In the genomic region with DNA sequence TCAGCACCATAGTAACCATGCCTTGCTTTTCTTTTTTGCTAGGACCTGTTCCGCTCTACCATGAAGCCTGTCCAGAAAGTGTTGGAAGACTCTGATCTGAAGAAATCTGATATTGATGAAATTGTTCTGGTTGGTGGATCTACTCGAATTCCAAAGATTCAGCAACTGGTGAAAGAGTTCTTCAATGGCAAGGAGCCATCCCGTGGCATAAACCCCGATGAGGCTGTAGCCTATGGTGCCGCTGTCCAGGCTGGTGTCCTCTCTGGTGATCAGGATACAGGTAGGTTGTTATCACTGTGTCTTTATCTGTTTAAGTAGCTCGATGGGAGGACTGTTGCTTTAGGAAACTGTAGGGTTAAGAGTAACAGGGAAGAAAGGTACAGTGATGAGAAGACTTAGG, we compare ENCODE assay signal across 10 mouse cellular contexts. TPM values are rescaled to one million over a fixed set of nuclear protein-coding genes. Genes with fewer than 3 reads are reported as not detected.
DNase-seq lines count a peak whose midpoint lies in the region; ATAC-seq and TF ChIP-seq lines count a peak whose summit lies in the region.
"Had no signal": no experiment of that assay in that cellular context is flagged by ENCODE, and none has a peak within 500 bp of the region (broad histone marks: within the 10 kb centered on the region; RNA-seq: fewer than 3 reads in every experiment).

No protein-coding gene starts in this region.

- 86% methylated on average over 6 of the region's 6 CpGs for WGBS in kidney, embryonic 15.5 days
- 86% methylated on average over 6 of the region's 6 CpGs for WGBS in embryonic facial prominence, embryonic 13.5 days
- 79% methylated on average over 6 of the region's 6 CpGs for WGBS in intestine, embryonic 16.5 days
- WGBS in midbrain, postnatal 0 days: 89% methylated on average over 6 of the region's 6 CpGs

- H3K4me2 ChIP-seq in kidney, embryonic 15.5 days: peak overlapping the region; percentile 73
- peak overlapping the region; percentile 71 for H3K4me2 ChIP-seq in embryonic facial prominence, embryonic 13.5 days
- H3K4me2 ChIP-seq in intestine, embryonic 16.5 days (ENCODE audit: low read depth, low read length): peak overlapping the region; percentile 63
- 0 out of 2 replicates have a peak overlapping the region, but pooled peaks have one; percentile 62 for H3K4me2 ChIP-seq in midbrain, postnatal 0 days (ENCODE audit: low read depth, low read length, poor library complexity, severe bottlenecking)

- no peak for TF ChIP-seq CTCF in midbrain, postnatal 0 days (IDR thresholded peaks at IDR 0.05)

- no peaks in the 10 kb centered on the region for H3K9me3 ChIP-seq in kidney, embryonic 15.5 days (replicated peaks)
- no peaks in the 10 kb centered on the region for H3K9me3 ChIP-seq in embryonic facial prominence, embryonic 13.5 days
- H3K9me3 ChIP-seq in intestine, embryonic 16.5 days (ENCODE audit: control insufficient read depth, low read length): no peaks in the 10 kb centered on the region
- no peaks in the 10 kb centered on the region for H3K9me3 ChIP-seq in midbrain, postnatal 0 days (ENCODE audit: low read length)

- DNase-seq in kidney, postnatal 14 days: no peak
- no peak for DNase-seq in midbrain, postnatal 0 days (ENCODE audit: low spot score)
- DNase-seq in left cerebral cortex, adult 8-10 months (ENCODE audit: low spot score in 2 of 2): no peak
- DNase-seq in left cerebral cortex, postnatal 4 days: no peak
- DNase-seq in layer of hippocampus, adult 9-11 months: no peak
- DNase-seq: cerebellum, adult 9-11 months; kidney, postnatal 25 days had no signal

- H3K4me3 ChIP-seq in kidney, embryonic 15.5 days (replicated peaks): peak overlapping the region; percentile 84
- H3K4me3 ChIP-seq in embryonic facial prominence, embryonic 13.5 days: peak overlapping the region; percentile 94
- H3K4me3 ChIP-seq in intestine, embryonic 16.5 days (ENCODE audit: low read length): peak overlapping the region; percentile 95
- H3K4me3 ChIP-seq in midbrain, postnatal 0 days (ENCODE audit: low read depth, low read length): no peak overlapping the region

- no peak overlapping the region for H3K9ac ChIP-seq in kidney, embryonic 15.5 days
- H3K9ac ChIP-seq in embryonic facial prominence, embryonic 13.5 days: peak overlapping the region; percentile 46
- H3K9ac ChIP-seq in intestine, embryonic 16.5 days (ENCODE audit: low read depth, low read length): peak overlapping the region; percentile 97
- no peak overlapping the region for H3K9ac ChIP-seq in midbrain, postnatal 0 days (replicated peaks; ENCODE audit: low read length, poor library complexity, severe bottlenecking)

- H3K4me1 ChIP-seq in kidney, embryonic 15.5 days: peaks cover 50% of the 10 kb centered on the region
- H3K4me1 ChIP-seq in embryonic facial prominence, embryonic 13.5 days: peaks cover 45% of the 10 kb centered on the region
- H3K4me1 ChIP-seq in intestine, embryonic 16.5 days (ENCODE audit: control insufficient read depth, insufficient read depth, low read length): peaks cover 37% of the 10 kb centered on the region
- H3K4me1 ChIP-seq in midbrain, postnatal 0 days (ENCODE audit: insufficient read depth, low read length): peaks cover 13% of the 10 kb centered on the region; the same call in 1 of the 2 replicates

- H3K27ac ChIP-seq in kidney, embryonic 15.5 days: no peak overlapping the region
- no peak overlapping the region for H3K27ac ChIP-seq in embryonic facial prominence, embryonic 13.5 days
- H3K27ac ChIP-seq in intestine, embryonic 16.5 days (ENCODE audit: low read length): no peak overlapping the region
- H3K27ac ChIP-seq in midbrain, postnatal 0 days (ENCODE audit: low read depth, low read length): no peak overlapping the region

- ATAC-seq in kidney, embryonic 15.5 days (replicated peaks; ENCODE audit: low FRiP score): no peak
- ATAC-seq in embryonic facial prominence, embryonic 13.5 days (ENCODE audit: insufficient number of reproducible peaks, insufficient read depth, low FRiP score, low TSS enrichment, low read depth): no peak
- ATAC-seq in intestine, embryonic 16.5 days: no peak
- no peak for ATAC-seq in midbrain, postnatal 0 days (ENCODE audit: low FRiP score)

- intact Hi-C loops in left cerebral cortex, postnatal 4 days (cut with DNase I): no loop called here

- peaks cover 68% of the 10 kb centered on the region for H3K36me3 ChIP-seq in kidney, embryonic 15.5 days
- H3K36me3 ChIP-seq in embryonic facial prominence, embryonic 13.5 days: peaks cover 67% of the 10 kb centered on the region
- peaks cover 27% of the 10 kb centered on the region for H3K36me3 ChIP-seq in intestine, embryonic 16.5 days (ENCODE audit: control insufficient read depth, insufficient read depth, low read length)
- H3K36me3 ChIP-seq in midbrain, postnatal 0 days (ENCODE audit: insufficient read depth, low read length): peaks cover 38% of the 10 kb centered on the region

- no peaks in the 10 kb centered on the region for H3K27me3 ChIP-seq in kidney, embryonic 15.5 days
- no peaks in the 10 kb centered on the region for H3K27me3 ChIP-seq in embryonic facial prominence, embryonic 13.5 days
- H3K27me3 ChIP-seq in intestine, embryonic 16.5 days (replicated peaks; ENCODE audit: control insufficient read depth, insufficient read depth, low read length): no peaks in the 10 kb centered on the region
- no peaks in the 10 kb centered on the region for H3K27me3 ChIP-seq in midbrain, postnatal 0 days (ENCODE audit: insufficient read depth, low read length)

RNA-seq across cellular contexts. Expression of gene Hspa5, which starts 2.7 kb away (rescaled TPM):
- 989 and 1,038 TPM in 2 replicates for polyA plus RNA-seq in kidney, embryonic 15.5 days (2015; fragmentation: Nextera tagmentation; extraction: Ambion mirVana)
- 753 and 870 TPM in 2 replicates for polyA plus RNA-seq in embryonic facial prominence, embryonic 13.5 days (2015; fragmentation: Nextera tagmentation; extraction: Ambion mirVana)
- 991 and 1,092 TPM in 2 replicates for polyA plus RNA-seq in intestine, embryonic 16.5 days (2015; fragmentation: Nextera tagmentation; extraction: Ambion mirVana)
- total RNA-seq in midbrain, postnatal 0 days (2014; rRNA removed): 194 and 214 TPM in 2 replicates
- polyA plus RNA-seq in midbrain, postnatal 0 days (2015; fragmentation: Nextera tagmentation; extraction: Ambion mirVana): 305 and 331 TPM in 2 replicates
- 100 to 1,000 TPM; 180 to 225 (median 222) TPM for total RNA-seq in left cerebral cortex, adult 8-10 months (2022)
- total RNA-seq in left cerebral cortex, postnatal 4 days (2021): 100 to 1,000 TPM; 260 to 290 TPM

RNA-seq across cellular contexts. Expression of gene Gapvd1, which starts 19.5 kb away (rescaled TPM):
- 81.3 and 84.6 TPM in 2 replicates for polyA plus RNA-seq in kidney, embryonic 15.5 days (2015; fragmentation: Nextera tagmentation; extraction: Ambion mirVana)
- polyA plus RNA-seq in embryonic facial prominence, embryonic 13.5 days (2015; fragmentation: Nextera tagmentation; extraction: Ambion mirVana): 92.3 and 97.1 TPM in 2 replicates
- 56.6 and 61.3 TPM in 2 replicates for polyA plus RNA-seq in intestine, embryonic 16.5 days (2015; fragmentation: Nextera tagmentation; extraction: Ambion mirVana)
- total RNA-seq in midbrain, postnatal 0 days (2014; rRNA removed): 89.2 and 107 TPM in 2 replicates
- 74.4 and 87.9 TPM in 2 replicates for polyA plus RNA-seq in midbrain, postnatal 0 days (2015; fragmentation: Nextera tagmentation; extraction: Ambion mirVana)
- total RNA-seq in left cerebral cortex, adult 8-10 months (2022): 10 to 100 TPM; 92.9 to 97.7 (median 96.1) TPM
- 100 to 1,000 TPM; 119 to 123 TPM for total RNA-seq in left cerebral cortex, postnatal 4 days (2021)

RNA-seq across cellular contexts. Expression of gene Rabepk, which starts 25.2 kb away (rescaled TPM):
- polyA plus RNA-seq in kidney, embryonic 15.5 days (2015; fragmentation: Nextera tagmentation; extraction: Ambion mirVana): 36.3 and 42.8 TPM in 2 replicates
- 32.2 and 35.8 TPM in 2 replicates for polyA plus RNA-seq in embryonic facial prominence, embryonic 13.5 days (2015; fragmentation: Nextera tagmentation; extraction: Ambion mirVana)
- 40.9 and 47.0 TPM in 2 replicates for polyA plus RNA-seq in intestine, embryonic 16.5 days (2015; fragmentation: Nextera tagmentation; extraction: Ambion mirVana)
- total RNA-seq in midbrain, postnatal 0 days (2014; rRNA removed): 14.3 and 19.2 TPM in 2 replicates
- 23.2 and 23.7 TPM in 2 replicates for polyA plus RNA-seq in midbrain, postnatal 0 days (2015; fragmentation: Nextera tagmentation; extraction: Ambion mirVana)
- total RNA-seq in left cerebral cortex, adult 8-10 months (2022): 10 to 100 TPM; 31.8 to 36.6 (median 32.6) TPM
- total RNA-seq in left cerebral cortex, postnatal 4 days (2021): 10 to 100 TPM; 22.9 to 25.2 TPM

RNA-seq across cellular contexts. Expression of gene Fbxw2, which starts 51.6 kb away (rescaled TPM):
- polyA plus RNA-seq in kidney, embryonic 15.5 days (2015; fragmentation: Nextera tagmentation; extraction: Ambion mirVana): 79.3 and 82.0 TPM in 2 replicates
- 94.5 and 97.7 TPM in 2 replicates for polyA plus RNA-seq in embryonic facial prominence, embryonic 13.5 days (2015; fragmentation: Nextera tagmentation; extraction: Ambion mirVana)
- polyA plus RNA-seq in intestine, embryonic 16.5 days (2015; fragmentation: Nextera tagmentation; extraction: Ambion mirVana): 60.0 and 61.2 TPM in 2 replicates
- 124 and 133 TPM in 2 replicates for total RNA-seq in midbrain, postnatal 0 days (2014; rRNA removed)
- 115 and 122 TPM in 2 replicates for polyA plus RNA-seq in midbrain, postnatal 0 days (2015; fragmentation: Nextera tagmentation; extraction: Ambion mirVana)
- total RNA-seq in left cerebral cortex, adult 8-10 months (2022): 10 to 100 TPM; 84.5 to 99.0 (median 96.9) TPM
- total RNA-seq in left cerebral cortex, postnatal 4 days (2021): 100 to 1,000 TPM; 103 to 104 TPM

RNA-seq across cellular contexts. Expression of gene Gm34653, which starts 58.3 kb away (rescaled TPM):
- 0.16 TPM in 1 of 2 replicates, not detected in the other for polyA plus RNA-seq in kidney, embryonic 15.5 days (2015; fragmentation: Nextera tagmentation; extraction: Ambion mirVana)
- polyA plus RNA-seq in embryonic facial prominence, embryonic 13.5 days (2015; fragmentation: Nextera tagmentation; extraction: Ambion mirVana): 0.15 TPM in 1 of 2 replicates, not detected in the other
- polyA plus RNA-seq in intestine, embryonic 16.5 days (2015; fragmentation: Nextera tagmentation; extraction: Ambion mirVana): not detected in 2 replicates
- 2.0 TPM in 1 of 2 replicates, not detected in the other for total RNA-seq in midbrain, postnatal 0 days (2014; rRNA removed)
- polyA plus RNA-seq in midbrain, postnatal 0 days (2015; fragmentation: Nextera tagmentation; extraction: Ambion mirVana): 0.12 TPM in 1 of 2 replicates, not detected in the other
- not detected for total RNA-seq in left cerebral cortex, adult 8-10 months (2022)
- not detected for total RNA-seq in left cerebral cortex, postnatal 4 days (2021)

Comparison
In these comparisons a context has a peak if more than half of its experiments do, and no peak if none do; other contexts are left out.
1. H3K9ac ChIP-seq: peak in embryonic facial prominence, embryonic 13.5 days (single experiment) and intestine, embryonic 16.5 days (single experiment); none in kidney, embryonic 15.5 days (single experiment) and midbrain, postnatal 0 days (single experiment).
2. Peak in every context shown above with its lines, with median percentiles within 50 percentile points of each other: H3K4me2 ChIP-seq.